Mouse (Mus musculus): ENCODE data around the gene Gm26992. TPM values are rescaled to one million over a fixed set of nuclear protein-coding genes. Genes with fewer than 3 reads are reported as not detected.

The Gm26992 gene
- total RNA-seq, 2 experiments from 2014 or later: not detected

DNA sequence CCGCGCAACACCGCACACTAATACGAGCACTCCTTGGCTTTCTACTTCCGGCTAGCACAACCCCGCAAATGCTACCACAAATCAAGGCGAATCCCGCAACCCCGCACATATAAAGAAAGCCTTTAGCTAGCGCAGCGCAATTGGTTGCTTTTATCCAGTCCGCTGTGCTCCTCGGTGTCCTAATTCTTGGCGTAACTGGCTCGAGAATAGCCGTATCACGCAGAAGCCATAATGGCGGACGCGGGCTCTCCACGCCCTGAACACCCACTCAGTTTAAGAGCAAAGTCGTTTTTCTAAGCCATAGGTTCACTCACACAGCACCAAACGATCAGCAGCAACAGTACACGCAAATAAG is 60.3 kb downstream of the Gm26992 start:
- intact Hi-C loops (cut with DNase I): loop anchor here (5.0 kb wide), 1 partner anchor 190 kb away; no protein-coding TSS in a partner anchor
- DNase-seq: no peak

GRCm38 (mm10) chrX:103483047-103483446 is 61.2 kb downstream of the Gm26992 start:
- intact Hi-C loops (cut with DNase I): loop anchor here (5.0 kb wide), 1 partner anchor 189 kb away; no protein-coding TSS in a partner anchor
- DNase-seq: no peak

- DNase-seq: peak; percentile 26
- intact Hi-C loops (cut with DNase I): loop anchor here (5.0 kb wide), 1 partner anchor 188 kb away; no protein-coding TSS in a partner anchor
Observed at GRCm38 (mm10) chrX:103484050-103484449, 62.2 kb downstream of the Gm26992 start.

DNA sequence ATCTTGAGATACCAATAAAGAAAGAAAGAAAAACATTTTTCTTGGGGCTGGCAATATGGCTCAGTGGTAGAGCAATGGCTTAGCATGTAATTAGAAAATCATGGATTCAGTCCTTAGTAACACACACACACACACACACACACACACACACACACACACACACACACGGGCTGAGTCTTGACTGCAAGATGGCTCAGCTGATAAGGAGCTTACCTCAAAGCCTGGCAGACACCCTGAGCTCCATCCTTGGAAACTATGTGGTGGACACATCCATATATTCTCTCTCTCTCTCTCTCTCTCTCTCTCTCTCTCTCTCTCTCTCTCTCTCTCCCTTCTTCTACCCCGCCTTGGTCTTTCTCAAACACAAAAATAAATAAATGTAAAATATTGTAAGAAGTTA is 69.0 kb downstream of the Gm26992 start:
- no peak for DNase-seq
- intact Hi-C loops (cut with DNase I): loop anchor here (5.0 to 10.0 kb wide), 3 partner anchors 74 to 131 kb away; no protein-coding TSS in a partner anchor

DNA sequence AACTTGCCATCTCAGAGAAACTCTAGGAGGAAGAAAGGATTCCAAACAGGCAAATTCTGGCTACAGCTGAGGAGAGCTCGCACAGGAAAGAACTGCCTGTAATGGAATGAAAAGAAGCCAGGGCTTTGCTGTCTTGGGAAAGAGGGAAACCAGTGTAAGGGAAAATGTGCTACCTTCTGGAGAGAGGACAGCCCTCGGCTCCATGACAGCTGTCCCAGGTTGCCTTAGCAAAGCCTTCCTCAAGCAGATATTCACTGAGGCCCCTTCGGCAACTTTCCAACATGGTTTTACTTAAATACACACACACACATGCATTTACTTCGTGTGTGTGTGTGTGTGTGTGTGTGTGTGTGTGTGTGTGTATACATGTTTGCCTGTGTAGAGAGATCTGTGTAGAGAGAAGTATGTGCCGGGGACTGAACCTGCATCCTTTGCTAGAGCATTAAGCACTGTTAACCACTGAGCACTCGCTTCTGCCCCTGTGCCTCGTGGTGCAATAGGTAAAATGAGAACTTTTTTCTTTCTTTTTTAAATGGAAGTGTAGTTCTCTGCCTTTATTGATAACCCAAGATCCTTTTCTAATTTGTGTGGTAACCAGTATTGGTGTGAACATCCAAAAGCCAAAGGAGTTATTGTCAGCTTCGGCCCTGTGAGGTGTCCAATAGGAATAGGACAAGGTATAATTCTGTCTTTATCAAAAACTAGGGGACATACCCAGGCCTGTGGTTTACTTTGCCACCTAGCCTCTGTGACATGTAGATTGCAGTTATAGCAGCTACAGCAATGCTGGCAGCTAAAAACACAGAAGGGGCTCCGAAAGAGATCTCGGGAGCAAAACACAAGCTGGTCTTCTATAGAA is 70.8 kb downstream of the Gm26992 start:
- intact Hi-C loops (cut with DNase I): loop anchor here (5.0 to 10.0 kb wide), 3 partner anchors 72 to 130 kb away; no protein-coding TSS in a partner anchor
- DNase-seq: no peak

DNA sequence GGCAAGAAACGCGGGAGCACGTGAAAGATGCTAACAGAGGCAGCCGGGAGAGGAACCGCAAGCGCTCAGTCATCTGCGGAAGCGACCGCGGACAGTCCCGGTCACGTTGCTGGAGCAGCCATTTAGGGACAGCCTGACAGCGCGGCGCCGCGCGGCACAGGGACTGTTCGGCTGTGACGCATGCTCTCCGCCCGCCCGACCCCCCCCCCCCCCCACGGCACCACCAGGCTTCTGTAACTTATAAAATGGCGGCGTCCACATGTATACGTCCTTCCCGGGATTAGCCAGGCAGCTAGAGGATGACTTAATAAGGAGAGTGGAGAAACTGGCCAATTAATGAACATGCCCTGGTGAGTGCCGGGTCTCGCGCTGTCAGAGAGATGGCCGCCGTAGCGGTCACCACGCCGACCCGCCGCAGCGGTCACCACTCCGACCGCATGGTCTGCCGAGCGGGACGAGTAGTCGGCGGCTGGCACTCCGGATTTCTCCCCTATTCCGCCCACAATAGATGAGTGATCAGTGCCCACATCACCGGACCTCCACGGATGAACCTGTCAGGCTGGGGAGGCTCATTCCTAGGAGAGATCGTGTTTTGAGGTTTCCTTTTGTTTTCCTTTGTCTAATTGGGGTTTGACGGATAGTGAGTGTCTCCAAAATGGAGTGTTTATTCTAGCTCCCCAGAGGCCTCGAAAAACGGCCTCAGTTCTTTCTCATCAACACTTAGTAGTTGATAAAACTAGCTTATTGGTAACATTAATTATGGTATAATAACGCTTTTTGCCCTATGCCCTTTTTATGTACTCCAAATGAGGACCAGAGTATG is 71.8 kb downstream of the Gm26992 start:
- intact Hi-C loops (cut with DNase I): loop anchor here (2.0 to 10.0 kb wide), 4 partner anchors 33 to 129 kb away; no protein-coding TSS in a partner anchor
- DNase-seq: peak; percentile 83

DNA sequence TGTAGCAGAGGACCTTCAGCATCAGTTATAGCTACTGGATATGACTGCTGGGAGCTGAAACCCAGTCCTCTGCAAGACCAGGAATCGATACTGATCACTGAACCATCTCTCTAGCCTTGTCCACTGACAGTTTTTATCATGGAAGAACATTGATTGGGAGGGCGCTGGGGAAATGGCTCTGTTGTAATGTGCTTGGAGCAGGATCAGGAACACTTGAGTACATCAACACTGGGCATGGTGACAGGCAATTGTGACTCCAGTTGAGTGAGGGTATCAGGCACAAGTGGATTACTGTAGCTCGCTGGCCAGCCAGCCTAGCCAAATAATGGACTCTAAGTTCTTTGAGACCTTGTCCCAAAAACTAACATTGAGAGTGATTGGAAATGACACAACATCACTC is 77.6 kb downstream of the Gm26992 start:
- DNase-seq: no peak
- intact Hi-C loops (cut with DNase I): loop anchor here (10.0 kb wide), 1 partner anchor 65 kb away; no protein-coding TSS in a partner anchor

DNA sequence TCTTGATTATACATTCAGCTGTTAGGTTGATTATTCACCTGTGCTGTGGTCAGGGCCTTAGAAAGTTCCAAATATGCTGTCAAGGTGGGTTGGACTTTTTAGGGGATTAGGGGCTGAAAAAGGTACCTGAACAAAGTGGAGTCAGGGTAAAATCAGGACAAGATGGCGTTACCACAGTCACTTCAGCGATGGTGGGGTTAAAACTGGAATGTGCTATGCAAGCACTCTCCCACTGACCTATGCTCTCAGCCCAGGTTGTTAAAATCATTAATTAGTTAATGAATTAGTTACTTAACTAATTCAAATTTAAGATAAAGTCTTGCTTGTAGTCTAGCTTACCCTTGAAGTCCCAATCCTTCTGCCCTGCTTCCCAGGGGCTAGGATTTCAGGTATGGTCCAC is 78.3 kb downstream of the Gm26992 start:
- intact Hi-C loops (cut with DNase I): no loop called here
- no peak for DNase-seq

GRCm38 (mm10) chrX:103508218-103508617 is 86.4 kb downstream of the Gm26992 start:
- intact Hi-C loops (cut with DNase I): no loop called here
- DNase-seq: no peak

- no peak for DNase-seq
- intact Hi-C loops (cut with DNase I): no loop called here
Observed at GRCm38 (mm10) chrX:103509168-103510019, 87.6 kb downstream of the Gm26992 start.

GRCm38 (mm10) chrX:103514782-103515181 is 93.0 kb downstream of the Gm26992 start:
- no peak for DNase-seq
- intact Hi-C loops (cut with DNase I): no loop called here

DNA sequence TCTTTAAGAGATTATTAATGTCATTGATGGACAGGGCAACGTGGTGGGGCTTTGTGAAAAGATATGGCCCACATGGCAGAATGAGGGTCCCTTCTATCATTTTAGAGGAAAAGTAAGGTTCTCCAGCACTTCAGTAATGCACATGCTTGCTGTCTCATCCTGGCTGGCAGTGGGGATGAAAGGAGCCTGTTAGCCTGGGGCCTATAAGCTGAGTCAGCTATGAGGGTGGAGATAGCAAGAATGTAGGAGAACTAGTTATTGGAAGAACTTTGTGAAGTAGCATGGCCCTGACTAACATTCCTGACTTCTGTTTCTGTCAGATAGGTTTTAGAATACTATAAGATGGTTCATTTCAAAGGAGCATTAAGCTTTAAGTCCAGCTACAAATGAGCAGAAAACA is 93.5 kb downstream of the Gm26992 start:
- DNase-seq: no peak
- intact Hi-C loops (cut with DNase I): no loop called here

DNA sequence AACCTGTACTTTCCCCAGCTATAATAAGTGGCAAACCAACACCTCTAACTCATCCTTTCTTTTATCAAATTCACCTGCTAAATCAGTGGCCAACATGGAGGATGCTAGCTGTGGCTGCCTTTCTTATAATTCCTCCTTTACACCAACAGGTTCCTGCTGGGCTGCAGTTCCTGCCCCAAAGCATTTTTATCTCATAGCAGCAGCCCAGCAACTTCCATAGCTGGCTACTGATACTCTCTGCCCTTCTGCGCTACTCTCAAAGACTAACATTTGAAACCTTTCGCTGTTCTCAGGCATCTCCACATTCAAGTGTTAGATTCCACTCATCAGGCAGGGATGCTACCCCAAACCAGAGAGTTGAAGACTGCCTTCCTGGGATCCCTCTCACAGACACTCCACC is 97.0 kb downstream of the Gm26992 start:
- intact Hi-C loops (cut with DNase I): no loop called here
- DNase-seq: no peak

DNA sequence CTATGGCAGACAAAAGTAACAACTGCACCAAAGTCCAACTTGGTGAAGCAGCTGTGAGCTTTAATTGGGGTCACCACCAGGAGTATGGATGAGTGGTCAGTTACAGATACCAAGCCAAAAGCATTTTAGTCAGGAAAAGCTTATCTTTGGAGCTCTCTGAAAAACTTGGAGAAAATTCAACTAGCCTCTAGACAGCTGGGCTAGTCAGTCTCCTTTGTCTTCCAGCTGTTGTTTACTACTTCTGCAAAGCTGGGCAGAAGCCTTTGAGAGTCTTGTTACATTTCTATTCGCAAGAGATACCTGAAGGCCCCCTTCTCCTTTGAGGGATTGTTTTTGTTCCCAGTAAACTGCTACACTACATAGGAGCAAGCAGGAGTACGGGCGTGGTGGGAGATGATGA is 97.7 kb downstream of the Gm26992 start:
- intact Hi-C loops (cut with DNase I): no loop called here
- no peak for DNase-seq

- intact Hi-C loops (cut with DNase I): no loop called here
- no peak for DNase-seq
Observed at GRCm38 (mm10) chrX:103521221-103521716, 99.5 kb downstream of the Gm26992 start.

DNA sequence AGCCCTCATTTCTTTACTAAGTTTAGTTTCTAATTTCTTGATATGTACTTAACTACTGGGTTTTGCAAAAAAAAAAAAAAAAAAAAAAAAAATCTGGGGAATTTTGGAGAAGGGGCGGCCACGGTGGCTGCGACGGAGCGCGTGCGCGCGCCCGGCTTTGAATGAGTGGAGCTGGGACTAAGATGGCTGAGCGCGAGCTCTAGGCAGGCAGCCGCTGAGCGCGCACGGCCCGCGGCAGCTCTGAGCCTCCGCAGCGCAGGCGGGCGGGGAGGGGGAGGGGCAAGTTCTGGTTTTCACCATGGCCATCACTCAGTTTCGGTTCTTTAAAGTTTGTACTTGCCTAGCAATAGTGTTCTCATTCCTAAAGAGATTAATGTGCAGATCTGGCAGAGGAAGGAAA is 107.4 kb downstream of the Gm26992 start:
- intact Hi-C loops (cut with DNase I): no loop called here
- DNase-seq: peak; percentile 71
